Mouse (Mus musculus) erythroblast, embryonic 14.5 days (primary cell): Measurements from ENCODE around the gene Ermap.

Source experiments
- GATA1 ChIP-seq: IDR thresholded peaks from 2 replicates; pipeline ENCODE4 v1.6.1; 2012; ENCODE audit warnings: low read length, inconsistent platforms, mixed read lengths
- TAL1 ChIP-seq: IDR thresholded peaks from 3 replicates; pipeline ENCODE4 v1.6.1; 2012; ENCODE audit warnings: low read length, inconsistent platforms, mixed read lengths

- TF ChIP-seq TAL1 (no peak), GATA1 (no peak)
Observed at GRCm38 (mm10) chr4:119189392-119189791, 419 bp downstream of the Ermap start.
